Mouse (Mus musculus): ENCODE results near the gene Sgf29. TPM values are rescaled to one million over a fixed set of nuclear protein-coding genes. Genes with fewer than 3 reads are reported as not detected.

The Sgf29 gene
- polyA plus RNA-seq (2012; rRNA removed) = 16.7 and 23.9 TPM in 2 replicates

DNA sequence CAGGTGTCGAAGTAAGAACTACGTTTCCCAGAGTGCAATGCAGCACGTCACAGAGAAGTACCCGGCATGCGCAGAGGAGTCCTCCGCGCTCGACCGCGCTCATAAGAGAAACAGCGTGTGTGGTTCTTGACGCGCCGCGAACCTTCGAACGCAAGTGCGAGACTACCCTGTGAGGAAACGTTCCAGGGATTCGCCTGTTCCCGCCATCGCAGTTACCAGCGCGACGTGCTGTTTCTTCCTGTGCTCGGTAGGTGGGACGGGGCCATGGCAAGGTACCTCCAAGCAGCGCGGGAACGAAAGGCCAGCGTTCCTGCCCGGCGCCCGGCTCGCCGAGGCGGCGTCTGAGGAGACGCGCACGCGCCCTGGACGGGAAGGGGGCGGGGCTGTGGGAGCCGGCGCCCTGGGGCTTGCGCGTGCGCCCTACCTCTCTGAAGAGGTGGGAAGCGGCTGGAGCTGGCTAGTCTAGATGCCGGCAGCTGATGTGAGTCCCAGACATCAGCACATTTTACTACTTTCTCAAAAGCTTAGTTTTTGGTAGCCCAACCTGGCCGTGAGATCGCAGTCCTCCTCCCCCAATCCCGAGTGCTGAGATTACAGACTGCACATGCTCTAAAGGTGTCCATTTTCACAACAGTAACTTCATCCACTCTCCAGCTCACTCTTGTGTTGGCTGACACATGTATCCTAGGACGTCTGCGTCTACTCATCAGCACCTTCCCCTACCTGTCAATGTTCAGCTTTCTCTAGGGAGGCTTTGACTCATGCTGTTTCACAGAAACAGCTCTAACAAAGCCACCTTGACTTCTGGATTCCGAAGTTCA, at the start of gene Sgf29:
TSS of gene Sgf29 (plus strand) at position 79 of the 821 bp plus-strand sequence.
- Histone ChIP-seq H3K27ac (ENCODE audit: insufficient read depth, low read depth, low read length) (peak within 1 kb of the TSS; percentile 95), H3K27me3 (ENCODE audit: control insufficient read depth, insufficient read depth, low read length) (no peaks in the 10 kb centered on the region), H3K4me1 (ENCODE audit: control insufficient read depth, insufficient read depth, insufficient read length, low read length) (peaks cover 15% of the 10 kb centered on the region; the same call in 1 of the 2 replicates), H3K36me3 (ENCODE audit: control insufficient read depth, insufficient read depth, low read length) (no peaks in the 10 kb centered on the region), H3K4me3 (ENCODE audit: low read depth, low read length) (peak within 1 kb of the TSS; percentile 80)
- TF ChIP-seq CTCF (IDR thresholded peaks at IDR 0.05; ENCODE audit: extremely low read depth, insufficient read length, insufficient replicate concordance, low read depth, low read length) (no peak), POLR2A (IDR thresholded peaks at IDR 0.05; ENCODE audit: low read depth, low read length) (peak; percentile 92)
- WGBS = under 1% methylated on average over 57 of the region's 57 CpGs

DNA sequence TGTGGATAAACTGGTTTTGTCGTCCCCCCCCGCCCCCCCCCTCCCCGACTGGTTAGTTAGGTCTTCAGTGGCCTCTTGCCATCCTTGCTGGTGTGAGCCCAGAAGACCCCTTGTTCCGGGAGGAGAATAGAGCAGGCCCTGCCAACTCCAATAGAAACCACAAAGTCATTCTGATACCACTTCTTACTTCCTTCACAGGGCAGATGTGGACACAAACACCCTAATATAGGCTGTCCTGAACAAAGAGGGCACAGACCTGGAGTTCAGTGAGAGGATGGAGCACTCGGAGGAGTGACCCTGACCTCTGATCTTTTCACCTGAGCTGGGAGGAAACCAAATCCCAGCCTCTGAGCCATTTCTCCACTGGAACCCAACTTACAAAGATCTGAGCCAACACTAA, 47.2 kb upstream of the Sgf29 start:
- Histone ChIP-seq H3K27me3 (ENCODE audit: control insufficient read depth, insufficient read depth, low read length) (no peaks in the 10 kb centered on the region), H3K4me3 (ENCODE audit: low read depth, low read length) (no peak overlapping the region), H3K36me3 (ENCODE audit: control insufficient read depth, insufficient read depth, low read length) (no peaks in the 10 kb centered on the region), H3K27ac (ENCODE audit: insufficient read depth, low read depth, low read length) (no peak overlapping the region), H3K4me1 (ENCODE audit: control insufficient read depth, insufficient read depth, insufficient read length, low read length) (no peaks in the 10 kb centered on the region)
- no peak for TF ChIP-seq POLR2A (IDR thresholded peaks at IDR 0.05; ENCODE audit: low read depth, low read length)
- TF ChIP-seq CTCF (IDR thresholded peaks at IDR 0.05; ENCODE audit: extremely low read depth, insufficient read length, insufficient replicate concordance, low read depth, low read length) = no peak
- WGBS = 31% methylated on average over 5 of the region's 5 CpGs

DNA sequence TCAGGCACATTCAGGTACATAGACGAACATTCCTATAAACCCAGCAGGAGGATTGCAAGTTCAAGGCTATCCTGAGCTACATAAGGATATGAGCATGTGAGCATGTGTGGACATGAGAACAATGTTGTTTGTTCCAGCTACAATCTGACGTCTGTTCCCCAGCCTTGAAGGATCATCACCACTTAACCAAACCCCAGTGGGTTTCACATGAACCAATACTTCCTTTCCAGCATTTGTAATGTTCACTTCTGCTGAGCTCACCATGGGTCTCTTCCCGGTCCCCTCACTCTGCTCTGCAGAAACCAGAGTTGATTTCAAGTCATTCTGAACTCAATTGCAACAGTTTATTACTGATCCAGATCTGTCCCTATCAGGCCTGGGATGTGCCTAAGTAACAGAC, 46.5 kb upstream of the Sgf29 start:
- 81% methylated on average over 3 of the region's 3 CpGs for WGBS

DNA sequence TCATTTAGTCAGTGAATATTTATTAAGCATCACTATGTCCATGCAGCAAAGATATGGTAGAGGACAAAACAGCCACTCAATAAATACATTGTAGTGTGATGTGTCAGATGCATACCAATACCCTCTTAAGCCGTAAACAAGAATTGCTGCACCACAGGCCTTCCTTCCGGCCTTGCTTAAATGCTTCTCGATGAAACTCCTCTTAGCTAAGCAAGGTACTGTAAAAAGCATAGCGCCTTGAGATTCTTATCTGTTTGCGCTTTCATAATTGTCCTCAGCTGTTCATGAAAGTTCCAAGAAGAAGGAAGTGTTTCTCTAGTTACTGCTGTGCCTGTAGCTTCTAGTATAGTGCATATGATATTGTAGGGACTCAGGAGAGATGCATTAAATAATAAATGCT, 42.5 kb upstream of the Sgf29 start:
- Histone ChIP-seq H3K4me3 (ENCODE audit: low read depth, low read length) (no peak overlapping the region), H3K27me3 (ENCODE audit: control insufficient read depth, insufficient read depth, low read length) (no peaks in the 10 kb centered on the region), H3K4me1 (ENCODE audit: control insufficient read depth, insufficient read depth, insufficient read length, low read length) (peaks cover 4% of the 10 kb centered on the region; the same call in 1 of the 2 replicates), H3K27ac (ENCODE audit: insufficient read depth, low read depth, low read length) (0 out of 2 replicates have a peak overlapping the region, but pooled peaks have one; percentile 32), H3K36me3 (ENCODE audit: control insufficient read depth, insufficient read depth, low read length) (no peaks in the 10 kb centered on the region)
- WGBS = 20% methylated on average over 5 of the region's 5 CpGs
- TF ChIP-seq CTCF (IDR thresholded peaks at IDR 0.05; ENCODE audit: extremely low read depth, insufficient read length, insufficient replicate concordance, low read depth, low read length) (no peak), POLR2A (IDR thresholded peaks at IDR 0.05; ENCODE audit: low read depth, low read length) (no peak)

More for the DNA sequence above, 46.5 kb upstream of the Sgf29 start:
- Histone ChIP-seq H3K27ac (ENCODE audit: insufficient read depth, low read depth, low read length) (no peak overlapping the region), H3K4me1 (ENCODE audit: control insufficient read depth, insufficient read depth, insufficient read length, low read length) (peaks cover 4% of the 10 kb centered on the region; the same call in 1 of the 2 replicates), H3K27me3 (ENCODE audit: control insufficient read depth, insufficient read depth, low read length) (no peaks in the 10 kb centered on the region), H3K36me3 (ENCODE audit: control insufficient read depth, insufficient read depth, low read length) (no peaks in the 10 kb centered on the region), H3K4me3 (ENCODE audit: low read depth, low read length) (no peak overlapping the region)
- TF ChIP-seq CTCF (IDR thresholded peaks at IDR 0.05; ENCODE audit: extremely low read depth, insufficient read length, insufficient replicate concordance, low read depth, low read length) (no peak), POLR2A (IDR thresholded peaks at IDR 0.05; ENCODE audit: low read depth, low read length) (no peak)

DNA sequence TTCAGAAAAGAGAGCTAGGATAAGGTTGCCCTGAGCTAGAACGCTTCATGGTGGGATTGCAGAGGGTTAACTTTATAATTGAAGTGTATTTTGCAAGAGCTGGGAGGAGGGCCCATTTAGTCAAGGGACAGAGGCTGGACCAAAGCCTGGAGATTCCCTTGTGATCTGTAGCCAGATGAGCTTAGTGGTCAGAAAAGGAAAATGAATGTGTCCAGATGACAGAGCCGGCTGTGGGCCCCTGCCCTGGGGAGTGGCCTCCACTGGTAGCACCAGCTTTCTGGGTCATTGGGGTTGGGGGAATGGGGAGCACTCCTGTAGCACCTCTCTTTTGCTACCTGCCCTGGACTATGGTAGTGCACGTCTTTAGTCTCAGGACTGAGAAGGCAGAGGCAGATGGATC, 42.0 kb upstream of the Sgf29 start:
- 65% methylated on average over 3 of the region's 3 CpGs for WGBS
- Histone ChIP-seq H3K4me3 (ENCODE audit: low read depth, low read length) (no peak overlapping the region), H3K36me3 (ENCODE audit: control insufficient read depth, insufficient read depth, low read length) (no peaks in the 10 kb centered on the region), H3K27me3 (ENCODE audit: control insufficient read depth, insufficient read depth, low read length) (no peaks in the 10 kb centered on the region), H3K27ac (ENCODE audit: insufficient read depth, low read depth, low read length) (peak overlapping the region; percentile 61; the same call in 1 of the 2 replicates), H3K4me1 (ENCODE audit: control insufficient read depth, insufficient read depth, insufficient read length, low read length) (peaks cover 4% of the 10 kb centered on the region; the same call in 1 of the 2 replicates)
- no peak for TF ChIP-seq POLR2A (IDR thresholded peaks at IDR 0.05; ENCODE audit: low read depth, low read length)
- no peak for TF ChIP-seq CTCF (IDR thresholded peaks at IDR 0.05; ENCODE audit: extremely low read depth, insufficient read length, insufficient replicate concordance, low read depth, low read length)

DNA sequence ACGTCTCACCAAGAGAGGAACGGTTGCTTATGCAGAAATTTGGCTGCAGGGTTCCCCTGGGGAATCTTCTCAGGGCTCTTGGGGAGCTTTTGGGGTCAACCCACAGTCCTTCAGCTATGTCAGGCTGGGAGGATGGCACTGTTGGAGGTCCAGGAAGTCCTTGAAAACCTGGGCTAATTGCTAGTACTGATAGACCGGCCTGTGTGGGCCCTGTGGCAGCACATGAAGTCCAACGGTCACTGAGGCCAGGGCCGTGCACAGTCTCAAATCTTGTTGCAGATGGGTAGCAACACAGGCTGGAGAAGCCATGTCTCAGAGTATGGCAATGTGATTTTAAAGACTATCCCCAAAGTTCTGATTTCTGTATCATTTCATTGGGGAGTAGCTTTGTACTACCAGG, 41.3 kb upstream of the Sgf29 start:
- H3K4me3 ChIP-seq (ENCODE audit: low read depth, low read length) = no peak overlapping the region
- H3K27ac ChIP-seq (ENCODE audit: insufficient read depth, low read depth, low read length) = no peak overlapping the region
- H3K27me3 ChIP-seq (ENCODE audit: control insufficient read depth, insufficient read depth, low read length) = no peaks in the 10 kb centered on the region
- no peak for TF ChIP-seq CTCF (IDR thresholded peaks at IDR 0.05; ENCODE audit: extremely low read depth, insufficient read length, insufficient replicate concordance, low read depth, low read length)
- TF ChIP-seq POLR2A (IDR thresholded peaks at IDR 0.05; ENCODE audit: low read depth, low read length) = no peak
- no peaks in the 10 kb centered on the region for H3K36me3 ChIP-seq (ENCODE audit: control insufficient read depth, insufficient read depth, low read length)
- WGBS = 65% methylated on average over 5 of the region's 5 CpGs
- peaks cover 4% of the 10 kb centered on the region; the same call in 1 of the 2 replicates for H3K4me1 ChIP-seq (ENCODE audit: control insufficient read depth, insufficient read depth, insufficient read length, low read length)

DNA sequence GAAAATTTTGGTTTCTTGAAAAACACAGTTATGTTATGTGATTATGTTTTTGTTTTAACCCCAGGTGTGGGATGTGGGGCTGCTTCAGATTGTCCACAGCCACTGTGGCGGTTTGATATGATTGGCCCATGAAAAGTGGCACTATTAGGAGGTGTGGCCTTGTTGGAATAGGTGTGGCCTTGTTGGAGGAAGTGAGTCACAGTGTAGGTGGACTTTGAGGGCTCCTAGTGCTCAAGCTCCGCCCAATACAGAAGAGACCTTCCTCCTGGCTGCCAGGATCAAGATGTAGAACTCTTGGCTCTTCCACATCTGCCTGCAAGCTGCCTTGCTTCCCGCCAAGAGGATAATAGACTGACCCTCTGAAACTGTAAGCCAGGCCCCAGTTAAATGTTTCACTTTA, 36.4 kb upstream of the Sgf29 start:
- no peak overlapping the region for H3K27ac ChIP-seq (ENCODE audit: insufficient read depth, low read depth, low read length)
- 94% methylated on average over 3 of the region's 3 CpGs for WGBS

More for the DNA sequence above, 36.4 kb upstream of the Sgf29 start:
- H3K4me1 ChIP-seq (ENCODE audit: control insufficient read depth, insufficient read depth, insufficient read length, low read length) = no peaks in the 10 kb centered on the region; the same call in 1 of the 2 replicates
- no peaks in the 10 kb centered on the region for H3K27me3 ChIP-seq (ENCODE audit: control insufficient read depth, insufficient read depth, low read length)
- H3K4me3 ChIP-seq (ENCODE audit: low read depth, low read length) = no peak overlapping the region
- no peaks in the 10 kb centered on the region for H3K36me3 ChIP-seq (ENCODE audit: control insufficient read depth, insufficient read depth, low read length)
- TF ChIP-seq POLR2A (IDR thresholded peaks at IDR 0.05; ENCODE audit: low read depth, low read length) = no peak
- no peak for TF ChIP-seq CTCF (IDR thresholded peaks at IDR 0.05; ENCODE audit: extremely low read depth, insufficient read length, insufficient replicate concordance, low read depth, low read length)

Measured in small intestine, adult 2 months (tissue).